Mouse (Mus musculus) monocyte, adult 5-6 weeks (primary cell): ENCODE data around the gene Ggt1. TPM values are rescaled to one million over a fixed set of nuclear protein-coding genes. Genes with fewer than 3 reads are reported as not detected.
"Not testable (repeated sequence)": the region's sequence is repeated elsewhere in the genome, so short reads cannot be mapped to it uniquely, and the experiment has no call there.

Source experiments
- ATAC-seq: fragments of 153-309, 156-312 bp; replicated peaks from 2 replicates; pipeline ENCODE4 v1.8.0; 2017; ENCODE audit warnings: mild to moderate bottlenecking; ENCODE audit not compliant: low TSS enrichment, insufficient number of reproducible peaks, severe bottlenecking, poor library complexity, low FRiP score
- total RNA-seq: library from RNA; stranded (forward); fragments of 200-1000, 200-491, 200-594 nt; gene quantifications from 3 replicates; pipeline ENCODE4 v1.2.3, GENCODE M21; 2017

Gene Ggt1
- total RNA-seq, 1 experiment from 2014 or later, result not detected

DNA sequence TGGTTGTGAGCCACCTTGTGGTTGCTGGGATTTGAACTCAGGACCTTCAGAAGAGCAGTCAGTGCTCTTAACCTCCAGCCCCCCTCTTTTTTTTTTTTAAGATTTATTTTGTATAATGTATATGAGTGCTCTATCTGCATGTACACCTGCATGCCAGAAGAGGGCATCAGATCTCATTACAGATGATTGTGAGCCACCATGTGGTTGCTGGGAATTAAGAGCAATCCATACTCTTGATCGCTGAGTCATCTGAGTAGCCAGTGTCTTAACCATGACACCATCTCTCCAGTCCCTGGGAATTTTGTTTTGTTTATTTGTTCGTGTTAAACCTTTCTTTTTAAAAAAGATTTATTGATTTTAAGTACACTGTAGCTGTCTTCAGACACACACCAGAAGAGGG lies 5.4 kb downstream of the Ggt1 start:
- ATAC-seq, result not testable (repeated sequence)

DNA sequence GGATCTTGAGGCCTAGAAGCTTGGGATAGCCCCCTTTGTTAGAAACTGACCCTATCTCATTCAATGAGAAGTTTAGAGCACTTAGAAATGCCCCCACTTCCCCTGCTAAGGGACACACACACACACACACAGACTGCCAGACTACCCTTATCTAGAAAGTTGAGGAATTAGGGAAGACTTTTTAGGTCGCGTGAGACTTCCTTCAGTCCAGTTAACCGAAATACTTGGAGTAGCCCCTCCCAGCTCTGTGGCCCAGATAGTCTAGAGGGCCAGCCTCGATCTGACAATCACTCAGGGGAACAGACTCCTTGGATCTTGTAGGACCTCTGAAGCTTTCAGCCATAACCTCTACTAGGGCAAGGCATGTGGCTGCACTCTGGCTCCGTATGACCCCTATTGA lies 6.6 kb downstream of the Ggt1 start:
- no peak for ATAC-seq

DNA sequence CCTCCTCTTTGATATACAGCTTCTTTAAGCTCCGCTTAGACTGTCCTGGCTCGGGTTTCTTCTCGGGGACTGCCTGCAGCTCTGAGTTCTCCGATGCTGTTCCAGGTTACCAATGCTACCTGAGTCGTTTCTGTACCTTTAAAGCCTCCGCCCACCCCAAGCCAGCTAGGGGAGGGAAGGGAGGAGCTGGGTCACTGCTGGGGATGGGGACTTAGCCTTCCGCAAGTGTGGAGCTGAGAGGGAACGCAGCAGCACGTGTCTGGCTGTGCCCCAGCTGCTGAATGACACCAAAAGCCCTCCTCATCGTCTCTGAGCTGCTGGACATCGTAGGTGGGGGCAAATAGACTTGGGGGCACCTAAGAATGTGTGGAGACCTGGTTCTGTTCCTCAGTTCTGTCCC lies 7.0 kb downstream of the Ggt1 start:
- ATAC-seq, result no peak

DNA sequence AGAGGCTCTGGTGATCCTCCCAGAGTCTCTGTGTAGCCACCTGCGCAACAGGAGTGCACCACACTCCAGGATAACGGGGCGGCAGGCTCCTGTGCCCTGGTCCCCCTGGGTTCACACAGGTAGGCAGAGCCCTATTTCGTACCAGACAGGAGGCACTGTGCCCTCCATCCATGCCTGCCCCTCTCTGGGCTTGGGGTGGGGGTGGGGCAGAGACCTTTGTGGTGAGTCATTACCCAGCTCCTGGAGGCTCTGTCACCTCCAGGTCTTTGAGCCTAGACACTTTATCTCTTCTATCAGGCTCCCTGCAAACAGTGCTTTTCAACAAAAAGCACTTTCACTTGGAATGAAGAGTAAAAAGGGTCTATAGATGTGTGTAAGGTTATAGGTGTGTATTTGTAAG lies 7.4 kb downstream of the Ggt1 start:
- no peak for ATAC-seq

DNA sequence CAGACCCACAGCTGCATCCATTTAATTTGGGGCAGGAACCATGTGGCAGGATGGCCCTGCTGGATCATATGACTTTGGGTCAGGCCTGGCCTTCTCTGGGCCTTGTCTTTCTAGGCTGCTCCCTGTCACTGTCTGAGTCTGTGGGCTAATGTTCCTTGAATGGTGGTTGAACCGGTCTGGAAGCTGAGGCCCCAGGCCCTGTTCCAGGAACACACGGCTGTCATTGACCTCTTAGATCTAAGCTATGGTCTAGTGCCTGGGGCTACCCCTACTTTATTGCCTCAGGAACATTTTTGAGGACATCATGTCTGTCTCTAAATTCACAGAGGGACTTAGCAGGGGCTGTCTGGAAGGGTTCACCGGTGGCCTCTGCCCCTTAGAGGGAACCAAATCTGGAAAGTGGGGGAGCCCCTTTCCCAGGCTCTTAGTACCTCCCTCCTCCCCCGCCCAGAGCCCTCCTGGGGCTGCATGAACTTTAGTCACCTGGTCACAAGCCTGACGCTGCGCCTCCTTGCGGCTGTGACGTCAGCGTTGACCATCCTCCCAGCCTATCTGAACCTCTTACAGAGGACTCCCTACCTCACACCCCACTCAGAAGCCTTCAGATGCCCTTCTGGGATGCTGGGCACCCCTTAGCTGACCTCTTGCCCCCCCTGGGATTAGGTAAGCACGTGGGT lies 9.7 kb downstream of the Ggt1 start:
- no peak for ATAC-seq

DNA sequence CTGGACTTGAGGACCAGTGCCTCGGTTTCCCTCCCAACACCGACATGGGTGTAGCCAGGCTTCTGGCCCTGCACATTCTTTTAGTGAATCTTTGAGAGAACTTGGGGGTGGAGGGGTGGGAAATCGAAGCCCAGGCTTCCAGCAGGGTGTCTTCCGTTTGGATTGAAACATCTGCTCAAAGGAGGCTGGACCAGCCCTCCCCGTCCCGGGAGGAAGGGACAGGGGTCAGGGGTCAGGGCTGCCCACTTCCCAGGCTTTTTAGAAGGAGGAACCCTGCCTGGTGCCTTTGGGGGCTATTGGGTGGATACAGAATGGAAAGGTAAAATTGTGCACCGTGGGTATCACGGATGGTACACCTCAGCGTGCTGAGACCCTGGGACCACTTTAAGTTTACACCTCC lies 10.5 kb downstream of the Ggt1 start:
- no peak for ATAC-seq

DNA sequence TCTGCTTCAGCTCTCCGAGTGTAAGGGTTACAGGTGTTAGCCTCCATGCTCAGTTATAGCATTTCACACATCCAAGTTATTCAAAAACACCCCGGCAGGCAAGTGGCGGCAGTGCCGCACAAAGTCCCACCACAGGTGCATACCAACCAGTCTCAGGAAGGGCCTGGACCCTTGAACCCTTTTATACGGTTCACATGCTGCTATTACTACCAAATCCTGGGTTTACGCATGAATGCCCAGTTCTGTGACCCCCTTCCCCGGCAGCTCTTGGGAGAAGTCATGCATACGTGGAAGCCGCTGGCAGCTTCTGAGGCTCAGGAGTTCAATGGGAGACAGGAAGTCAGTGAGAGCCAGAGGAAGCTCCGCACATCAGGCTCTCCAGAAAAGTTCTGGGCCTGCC lies 11.8 kb downstream of the Ggt1 start:
- no peak for ATAC-seq

DNA sequence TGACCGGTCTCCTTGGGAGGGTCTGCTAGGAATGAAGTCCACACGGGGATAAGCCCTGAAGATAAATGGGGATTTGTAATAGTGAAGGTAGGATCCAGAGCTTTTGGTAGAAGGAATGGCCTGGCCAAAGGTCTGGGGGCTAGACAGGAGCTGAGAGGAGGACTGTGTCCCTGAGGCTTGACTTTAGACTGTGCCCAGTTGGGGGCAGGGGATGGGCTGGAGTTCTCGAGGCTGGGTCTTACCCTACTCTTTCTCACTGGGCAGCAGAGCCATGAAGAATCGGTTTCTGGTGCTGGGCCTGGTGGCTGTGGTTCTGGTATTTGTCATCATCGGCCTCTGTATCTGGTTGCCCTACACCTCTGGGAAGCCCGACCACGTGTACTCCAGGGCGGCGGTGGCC lies 12.6 kb downstream of the Ggt1 start:
- ATAC-seq, result no peak

DNA sequence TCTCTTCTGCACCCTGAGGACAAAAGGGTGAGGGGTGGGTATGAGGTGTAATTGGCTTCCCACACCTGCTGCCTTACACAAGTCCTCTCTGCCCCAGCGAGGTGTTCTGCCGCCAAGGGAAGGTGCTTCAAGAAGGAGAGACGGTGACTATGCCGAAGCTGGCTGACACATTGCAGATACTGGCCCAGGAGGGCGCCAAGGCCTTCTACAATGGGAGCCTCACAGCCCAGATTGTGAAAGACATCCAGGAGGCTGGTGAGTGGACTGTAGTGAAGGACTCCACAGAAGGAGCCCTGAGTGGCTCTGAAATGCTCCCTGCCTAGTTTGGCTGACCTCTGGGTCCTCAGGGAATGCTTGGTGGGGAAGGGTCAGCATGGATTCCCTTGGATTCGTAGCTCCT lies 17.7 kb downstream of the Ggt1 start:
- no peak for ATAC-seq

DNA sequence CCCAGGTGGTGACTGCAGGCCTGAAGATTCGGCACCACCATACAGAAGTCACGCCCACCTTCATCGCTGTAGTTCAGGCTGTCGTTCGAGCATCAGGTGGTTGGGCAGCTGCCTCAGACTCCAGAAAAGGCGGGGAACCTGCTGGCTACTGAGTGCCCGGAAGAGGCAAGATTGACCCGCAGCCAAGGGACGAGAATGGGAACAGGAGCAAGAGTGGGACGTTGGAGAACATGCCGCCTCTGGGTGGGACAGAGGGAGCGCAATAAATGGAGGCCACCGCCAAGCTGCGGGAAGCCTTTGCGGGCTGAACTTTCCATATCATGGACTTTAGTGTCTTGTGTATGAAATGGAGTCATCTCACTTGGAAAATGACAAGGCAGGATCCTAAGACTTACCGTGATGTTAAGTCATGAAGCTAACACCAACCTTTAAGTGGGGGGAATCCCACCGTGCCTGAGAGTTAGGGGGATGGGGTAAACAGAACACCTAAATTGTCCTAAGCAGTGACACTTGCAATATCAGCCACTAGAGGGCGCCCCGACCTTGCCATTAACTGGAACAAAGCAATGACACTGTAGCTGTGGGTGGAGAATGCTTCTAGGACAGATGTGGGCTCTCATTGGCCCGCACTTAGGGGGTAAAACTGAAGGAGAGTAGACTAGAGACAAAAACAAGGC lies 24.6 kb downstream of the Ggt1 start:
- peak; percentile 67 for ATAC-seq

DNA sequence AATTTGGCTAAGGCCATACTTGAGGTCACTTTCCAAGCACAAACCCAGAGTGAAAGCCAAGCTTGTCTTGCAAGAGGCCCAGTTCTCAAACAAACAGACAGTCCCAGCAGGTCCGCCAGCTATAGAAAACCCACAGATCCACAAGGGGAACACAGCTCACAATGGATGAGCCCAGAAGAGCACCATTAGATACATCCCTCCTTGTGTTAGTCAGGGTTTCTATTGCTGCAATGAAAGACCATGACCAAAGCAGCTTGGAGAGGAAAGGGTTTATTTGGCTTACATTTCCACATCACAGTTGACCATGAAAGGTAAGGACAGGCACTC lies 25.1 kb downstream of the Ggt1 start:
- no peak for ATAC-seq

DNA sequence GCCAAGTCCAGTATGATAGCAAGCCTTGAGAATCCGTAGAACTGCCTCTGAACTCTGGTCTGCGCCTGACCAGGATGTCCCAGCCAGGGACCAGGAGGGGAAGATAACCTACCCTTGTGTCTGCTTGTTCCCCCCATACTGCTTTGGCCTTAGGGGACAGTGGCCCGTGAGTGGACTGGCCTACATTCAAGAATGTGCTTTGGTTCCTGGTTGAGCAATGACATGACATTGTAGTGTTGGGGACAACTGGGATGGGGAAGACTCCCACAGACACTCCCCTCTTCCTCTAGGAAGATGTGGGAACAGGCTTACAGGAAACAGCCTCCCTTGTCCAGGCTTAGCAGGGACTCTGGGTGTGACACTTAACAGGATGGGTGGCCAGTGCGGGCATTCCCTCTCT lies 26.4 kb downstream of the Ggt1 start:
- ATAC-seq, result no peak

DNA sequence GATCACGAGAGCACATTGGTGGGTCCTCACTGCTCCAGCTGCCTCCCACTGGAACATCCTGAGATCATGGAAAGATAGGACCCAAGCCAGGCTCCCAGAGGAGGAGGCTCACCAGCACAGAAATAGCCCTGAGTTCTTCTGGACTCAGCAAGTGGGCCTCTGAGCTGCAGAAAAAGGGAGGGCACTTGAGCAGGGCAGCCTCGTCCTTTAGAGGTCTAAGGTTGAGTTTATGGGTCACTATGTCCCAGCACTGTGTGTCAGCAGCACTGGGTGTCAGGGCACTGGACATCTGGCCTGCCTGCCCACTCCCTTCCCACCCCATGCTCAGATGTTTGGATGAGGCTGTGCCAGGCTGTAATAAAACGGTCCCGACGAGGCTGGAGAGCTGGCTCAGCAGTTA lies 26.9 kb downstream of the Ggt1 start:
- no peak for ATAC-seq

DNA sequence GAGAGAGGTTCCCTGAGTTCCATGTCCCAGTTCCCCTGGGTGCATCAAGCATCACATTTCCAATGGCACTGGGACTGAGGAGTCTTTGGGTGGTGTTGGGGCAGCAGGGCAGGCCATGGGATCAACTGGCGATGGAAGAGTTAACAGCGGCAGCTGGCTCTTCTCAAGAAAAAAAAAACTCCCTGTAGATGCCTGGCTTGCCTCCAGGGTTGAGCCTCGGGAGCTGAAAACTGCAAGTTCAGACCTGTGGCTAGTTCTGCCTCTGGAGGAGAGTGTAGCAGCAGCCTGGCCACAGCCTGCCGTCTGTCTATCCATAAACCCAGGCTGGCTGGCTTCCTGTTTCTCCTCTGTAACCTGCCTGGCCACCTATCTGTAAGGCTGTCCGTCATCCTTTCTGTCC lies 27.7 kb downstream of the Ggt1 start, which contains the start of gene Ggt5:
Gene Ggt5, plus strand, starts transcription at position 212 of the 400 bp plus-strand sequence.
- no peak for ATAC-seq

DNA sequence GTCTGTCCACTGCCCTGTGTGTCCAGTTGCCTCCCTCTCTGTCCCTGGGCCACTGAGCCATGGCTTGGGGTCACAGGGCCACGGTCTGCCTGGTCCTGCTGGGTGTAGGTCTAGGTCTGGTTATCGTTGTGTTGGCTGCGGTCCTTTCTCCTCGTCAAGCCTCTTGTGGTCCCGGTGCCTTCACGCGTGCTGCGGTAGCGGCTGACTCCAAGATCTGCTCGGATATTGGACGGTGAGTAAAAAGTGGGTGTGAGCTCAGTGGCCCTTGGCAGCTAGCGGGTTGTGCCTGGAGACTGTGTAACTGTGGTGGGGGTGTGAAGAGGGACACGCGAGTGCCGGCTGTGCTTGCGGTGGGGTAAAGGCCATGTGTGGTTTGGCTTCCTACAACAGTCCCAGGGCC lies 28.2 kb downstream of the Ggt1 start:
- ATAC-seq, result peak; percentile 25; the same call in 1 of the 2 replicates

DNA sequence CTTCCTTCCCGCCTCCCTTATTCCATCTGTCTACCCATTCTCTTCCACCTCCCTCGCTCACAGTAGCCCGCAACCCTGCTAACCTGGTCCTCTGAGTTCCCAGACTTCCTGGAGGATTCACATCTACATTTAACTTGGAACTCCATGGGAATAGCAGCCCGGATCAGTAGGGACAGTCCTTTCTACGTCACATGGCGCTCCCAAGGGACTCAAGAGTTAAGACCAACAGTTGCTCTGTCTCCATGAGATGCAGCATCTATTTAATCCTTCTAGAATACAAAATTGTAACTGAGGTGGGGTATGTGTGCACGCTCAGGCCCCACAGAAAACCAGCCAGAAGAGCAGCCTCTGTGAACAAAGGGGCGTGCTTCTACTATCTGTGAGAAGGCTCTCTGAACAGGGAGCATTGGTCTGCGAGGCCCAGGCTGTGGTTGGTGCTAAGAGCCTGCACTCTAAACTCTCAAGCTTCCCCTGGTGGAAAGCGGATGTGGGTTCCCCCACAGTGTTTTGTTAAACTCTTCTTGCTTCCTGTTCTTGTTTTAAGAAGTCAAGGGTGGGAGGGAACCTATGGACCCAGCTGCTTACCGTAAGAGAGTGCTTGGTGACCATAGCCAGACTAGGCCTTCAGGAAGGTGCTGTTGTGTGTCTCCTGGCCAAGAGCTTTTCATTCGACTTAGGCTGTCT lies 29.9 kb downstream of the Ggt1 start:
- peak; percentile 91 for ATAC-seq

DNA sequence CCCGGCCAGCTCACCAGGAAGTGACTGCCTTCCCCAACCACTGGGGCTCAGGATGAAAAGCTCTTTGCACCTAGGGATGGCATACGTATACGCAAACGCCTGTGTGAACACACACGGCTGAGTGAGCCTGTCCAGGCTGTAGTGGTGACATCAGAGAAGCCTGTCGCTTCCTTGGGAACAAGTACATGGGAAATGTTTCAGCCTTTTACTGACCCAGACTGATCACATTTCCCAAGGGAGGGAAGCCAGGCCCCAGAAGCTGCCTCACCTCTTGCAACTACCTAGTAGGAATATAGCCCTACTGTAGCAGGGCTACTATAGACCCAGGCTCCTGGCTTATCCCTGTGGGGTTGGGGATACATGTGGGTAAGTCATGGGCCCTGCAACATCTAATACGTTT lies 31.2 kb downstream of the Ggt1 start:
- no peak for ATAC-seq

DNA sequence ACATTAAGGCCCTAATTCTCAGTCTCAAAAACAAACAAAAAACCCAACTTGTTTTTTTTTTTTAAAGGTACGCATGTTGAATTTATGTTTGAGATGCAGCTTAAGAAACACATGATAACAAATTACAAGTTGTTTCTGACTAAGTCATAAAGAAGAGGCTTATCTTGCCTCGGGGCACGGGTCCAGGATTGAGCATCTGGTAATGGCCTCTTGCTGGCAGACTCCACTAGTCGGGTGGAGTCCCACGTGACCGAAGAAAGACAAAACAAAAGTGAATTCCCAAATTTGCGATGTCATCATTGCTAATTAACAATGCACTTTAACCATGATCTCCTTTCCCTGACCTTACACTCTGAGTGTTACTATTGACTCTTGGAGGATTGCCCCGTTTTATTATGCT lies 34.6 kb downstream of the Ggt1 start:
- ATAC-seq, result no peak

DNA sequence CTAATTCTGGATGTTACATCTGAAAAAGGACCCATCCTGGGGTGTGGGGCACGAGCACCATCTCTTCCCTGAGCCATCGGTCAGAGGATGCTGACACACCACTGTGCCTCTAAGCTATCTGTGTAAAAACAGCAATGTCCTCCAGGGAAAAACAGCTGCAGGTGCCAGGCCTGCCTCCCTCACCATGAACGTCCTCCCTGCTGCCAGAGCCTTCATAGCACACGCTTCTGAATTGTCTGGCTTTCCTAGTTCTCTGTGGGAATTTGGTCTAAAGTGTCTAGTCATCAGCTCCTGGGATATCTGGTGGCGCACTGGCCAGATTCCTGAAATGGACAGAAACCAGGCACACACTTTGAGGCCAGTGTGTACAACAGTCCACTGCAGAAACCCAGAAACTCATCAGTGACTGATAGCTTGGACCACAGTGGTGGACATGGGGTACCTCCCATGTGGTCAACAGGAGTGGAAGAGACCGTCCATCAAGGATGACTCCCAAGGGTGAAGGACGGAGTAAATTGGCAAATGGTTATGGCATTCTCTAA lies 38.9 kb downstream of the Ggt1 start:
- no peak for ATAC-seq
